Mouse (Mus musculus) kidney, postnatal 10 days (tissue): ENCODE results near the gene Rnf152.

Source experiments
- DNase-seq: peaks from one replicate; pipeline ENCODE4 v3.0.0; 2021; ENCODE audit warnings: mixed read lengths

Gene Rnf152

DNA sequence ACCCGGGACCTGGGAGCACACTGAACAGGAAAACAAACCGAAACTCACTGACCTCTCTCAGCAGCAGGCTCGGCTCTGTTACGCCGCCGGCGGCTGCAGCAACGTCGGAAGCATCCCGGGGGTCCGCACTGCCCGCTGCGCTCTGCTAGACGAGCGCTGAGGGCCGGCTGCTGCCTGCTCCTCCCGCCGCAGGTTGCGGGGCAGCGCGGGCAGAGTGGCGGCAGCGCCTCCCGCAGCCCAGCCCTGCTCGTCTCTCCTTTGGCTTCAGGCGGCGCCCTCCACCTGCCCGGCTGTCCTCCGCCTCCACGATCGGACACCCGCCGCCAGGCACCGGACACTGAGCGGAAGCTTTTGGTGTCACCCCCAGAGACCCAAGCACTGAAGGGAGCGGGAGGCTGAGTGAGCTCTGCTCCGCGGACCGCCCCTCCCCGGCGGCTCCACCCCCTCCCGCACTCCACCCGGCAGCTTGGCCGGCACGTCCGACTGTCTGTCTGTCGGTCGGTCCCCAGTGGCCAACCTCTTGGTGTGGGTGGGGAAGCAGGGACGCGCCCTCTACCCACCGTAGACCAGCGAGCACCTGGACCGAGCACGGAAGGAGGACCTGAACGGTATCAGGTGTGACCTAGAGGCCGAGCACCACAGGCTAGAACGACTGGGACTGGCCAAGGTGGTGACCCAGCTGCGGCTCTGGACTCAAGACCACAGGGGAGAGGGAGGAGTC lies at the start of gene Rnf152:
Gene Rnf152 (minus strand): TSS at position 420 of the 721 bp plus-strand sequence.
- peak; percentile 81 for DNase-seq

DNA sequence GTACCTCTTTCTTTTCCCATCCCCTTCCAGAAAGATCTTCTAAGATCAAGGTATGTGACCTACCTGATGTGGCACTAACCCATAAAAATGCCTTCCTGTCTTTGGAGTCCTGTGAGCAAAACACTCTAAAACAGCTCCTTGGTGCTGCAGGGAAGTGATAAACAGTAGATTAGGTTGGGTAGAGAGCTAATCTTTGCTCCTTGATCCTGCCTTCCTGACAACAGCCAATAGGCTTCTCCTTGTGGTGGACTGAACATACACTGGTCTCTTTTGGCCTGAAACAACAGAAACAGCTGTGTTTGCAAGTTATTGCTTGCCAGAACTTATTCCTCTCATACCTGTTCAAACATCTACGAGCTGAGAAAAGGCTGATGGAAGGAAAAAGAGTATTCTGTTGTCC lies 46.3 kb upstream of the Rnf152 start:
- DNase-seq, result no peak

DNA sequence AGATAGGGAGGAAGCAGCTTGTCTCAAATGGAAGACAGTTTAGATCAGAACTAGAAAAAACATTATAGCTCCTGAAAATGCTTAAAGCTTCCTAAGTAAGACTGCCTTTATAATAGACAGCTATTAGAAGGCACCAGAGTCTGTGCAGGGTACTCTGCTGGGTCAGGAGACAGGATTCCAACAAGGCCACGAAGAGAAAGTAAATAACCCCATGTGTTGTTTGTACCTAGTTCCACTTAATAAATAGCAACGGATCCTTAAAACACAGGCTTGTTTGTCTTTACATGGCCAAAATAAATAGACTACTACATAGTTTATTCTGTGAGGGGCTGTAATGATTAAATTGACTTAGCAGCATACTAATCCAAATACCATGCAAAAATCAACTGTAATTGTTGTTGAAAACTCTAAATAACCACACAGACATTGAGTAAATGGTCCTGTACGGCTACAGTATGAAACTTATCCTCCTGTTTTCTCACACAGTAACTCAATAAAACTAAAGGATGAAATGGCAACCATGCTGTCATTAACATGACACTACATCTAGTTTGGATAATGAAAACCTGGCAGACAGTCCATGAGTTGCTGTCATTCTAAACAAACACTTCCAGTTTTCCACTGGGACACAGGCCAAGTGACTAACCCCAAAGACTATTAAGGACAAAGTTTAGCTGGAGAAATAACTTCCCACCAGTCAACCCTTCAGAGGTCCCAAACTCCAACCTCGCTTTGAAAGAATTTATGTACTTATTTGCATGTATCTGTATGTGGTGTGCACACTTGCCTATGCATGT lies 27.8 kb upstream of the Rnf152 start:
- peak; percentile 58 for DNase-seq

DNA sequence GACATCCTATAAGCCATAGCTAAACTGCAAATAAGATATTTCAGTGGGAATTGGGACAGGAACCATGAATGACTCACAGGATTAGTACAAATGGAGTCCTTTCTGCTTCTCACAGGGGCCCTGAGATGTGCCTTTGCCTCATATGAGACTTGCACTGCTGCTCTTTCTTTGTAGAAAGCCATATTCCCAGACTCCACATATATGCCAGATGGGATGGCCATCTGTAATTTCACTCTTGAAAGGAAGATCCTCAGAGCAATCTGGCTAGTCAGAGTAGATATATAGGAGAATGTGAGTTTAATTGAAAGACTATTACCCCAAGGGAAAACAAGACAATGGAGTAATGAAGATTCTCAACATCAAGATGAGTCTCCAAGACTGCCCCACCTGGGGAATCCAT lies 21.0 kb upstream of the Rnf152 start:
- DNase-seq, result no peak

DNA sequence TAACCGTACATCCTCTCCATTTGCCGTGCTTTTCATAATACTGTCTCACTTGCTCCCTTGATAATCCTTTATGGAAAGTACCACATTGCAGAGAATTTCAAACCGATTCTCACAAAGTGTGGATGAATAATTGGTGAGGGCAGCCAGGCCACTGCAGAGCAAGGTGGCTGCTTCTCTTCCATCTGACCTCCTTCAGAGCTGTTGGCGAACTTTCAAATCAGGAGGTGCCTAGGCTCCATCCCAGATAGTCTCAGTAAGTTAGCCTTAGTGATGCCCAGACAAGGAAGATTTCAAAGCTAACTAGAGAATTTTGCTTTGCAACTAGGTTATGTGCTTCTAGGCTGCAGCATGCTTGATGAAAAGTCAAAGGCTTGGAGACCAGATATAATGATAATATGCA lies 18.1 kb upstream of the Rnf152 start:
- no peak for DNase-seq

DNA sequence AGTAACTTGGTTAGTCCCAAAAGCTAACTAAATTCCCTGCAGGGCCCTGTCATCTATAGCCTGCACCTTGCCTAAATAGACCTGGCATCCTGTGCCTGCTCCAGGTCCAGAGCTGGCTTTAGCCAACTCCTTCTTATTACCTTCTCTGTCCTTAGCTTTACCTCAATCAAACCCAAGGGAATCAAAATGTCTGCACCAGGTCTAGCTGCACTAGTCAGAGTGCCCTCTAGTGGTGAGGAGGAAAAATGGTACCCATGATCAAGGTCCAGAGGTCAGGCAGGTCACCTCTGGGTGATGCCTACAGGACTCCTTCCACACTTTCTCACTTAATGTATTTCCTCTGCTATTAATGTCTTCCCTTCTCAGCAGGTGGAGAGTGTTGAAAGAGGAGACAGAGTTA lies 6.2 kb upstream of the Rnf152 start:
- no peak for DNase-seq

DNA sequence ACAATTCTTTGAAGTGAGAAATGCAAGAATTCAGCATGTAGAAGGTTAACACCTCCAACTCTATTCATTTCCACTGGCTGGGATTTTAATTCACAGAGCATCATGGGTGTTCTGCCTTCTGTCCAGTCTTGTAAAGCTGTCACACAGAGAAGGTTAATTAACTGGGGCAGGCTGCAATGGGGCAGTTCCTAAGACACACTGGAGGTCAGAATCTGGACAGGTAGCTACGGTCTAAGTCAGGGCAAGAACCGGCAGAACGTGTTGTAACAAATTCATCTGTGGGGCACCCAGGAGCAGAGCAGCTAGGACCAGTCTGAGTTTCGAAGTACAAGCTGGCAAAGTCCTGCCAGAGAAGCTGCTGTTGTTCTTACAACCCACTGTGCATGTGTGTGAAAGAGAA lies 2.4 kb upstream of the Rnf152 start:
- DNase-seq, result peak; percentile 11

DNA sequence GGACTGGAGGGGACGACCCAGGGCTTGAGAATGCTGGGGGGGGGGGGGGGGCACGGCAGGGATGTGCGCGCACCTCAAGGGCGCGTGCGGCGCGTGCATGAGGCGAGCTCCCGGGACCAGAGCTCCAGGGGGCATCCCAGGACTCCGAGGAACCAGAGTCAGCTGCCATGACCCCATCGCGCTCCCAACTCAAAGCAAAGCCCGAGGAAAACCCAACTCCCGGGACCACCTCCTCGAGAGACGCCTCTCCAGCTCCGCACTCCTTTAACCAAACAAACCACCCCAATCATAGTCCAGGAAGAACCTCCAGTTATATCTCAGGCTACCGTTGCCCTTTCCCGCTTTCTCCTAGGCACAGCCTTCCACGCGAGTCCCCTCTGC lies 610 bp downstream of the Rnf152 start:
- peak; percentile 67 for DNase-seq

DNA sequence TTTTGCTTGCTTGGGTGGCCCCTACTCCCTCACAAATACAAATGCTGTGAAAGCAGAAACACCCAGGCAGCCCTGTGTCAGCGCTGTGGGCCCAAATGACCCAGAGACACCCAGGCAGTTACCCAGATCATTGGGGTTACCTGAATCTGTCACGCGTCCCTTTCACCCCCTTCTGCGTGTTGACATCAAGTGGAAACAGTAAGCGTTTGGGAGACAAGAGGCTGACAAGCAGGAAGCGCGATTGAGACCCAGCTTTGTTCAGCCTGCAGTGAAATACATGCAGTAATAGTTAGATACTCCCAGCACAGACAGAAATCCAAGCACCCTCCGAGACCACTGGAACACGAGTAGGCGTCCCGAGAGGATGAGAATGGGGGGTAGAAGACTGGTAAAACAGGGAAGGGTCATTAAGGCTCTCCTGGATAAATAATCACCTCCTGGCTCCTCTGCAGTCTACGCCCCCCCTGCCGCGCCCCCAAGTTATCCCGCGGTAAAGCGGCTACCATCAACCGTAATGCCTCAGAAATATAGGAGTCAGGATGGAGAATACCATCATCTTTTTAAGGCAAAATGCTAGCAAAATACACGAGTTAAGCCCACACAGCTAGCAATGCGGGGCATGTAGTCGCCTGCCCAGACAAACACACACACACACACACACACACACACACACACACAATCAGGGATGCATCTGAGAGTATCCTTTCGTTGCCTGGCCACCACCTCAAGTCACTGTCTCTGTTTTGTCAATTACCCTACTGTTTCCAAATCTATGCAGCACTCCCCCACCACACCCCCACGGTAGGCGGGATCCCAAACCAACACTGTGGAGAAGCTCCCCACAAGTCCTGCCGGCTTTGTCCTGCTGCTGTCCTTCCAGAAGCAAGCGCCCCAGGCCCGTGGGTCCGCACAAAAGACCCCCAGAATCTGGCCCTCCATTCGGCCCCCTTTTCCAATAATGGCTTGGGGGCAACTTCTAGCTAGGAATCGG lies 1.3 kb downstream of the Rnf152 start:
- DNase-seq, result peak; percentile 55

DNA sequence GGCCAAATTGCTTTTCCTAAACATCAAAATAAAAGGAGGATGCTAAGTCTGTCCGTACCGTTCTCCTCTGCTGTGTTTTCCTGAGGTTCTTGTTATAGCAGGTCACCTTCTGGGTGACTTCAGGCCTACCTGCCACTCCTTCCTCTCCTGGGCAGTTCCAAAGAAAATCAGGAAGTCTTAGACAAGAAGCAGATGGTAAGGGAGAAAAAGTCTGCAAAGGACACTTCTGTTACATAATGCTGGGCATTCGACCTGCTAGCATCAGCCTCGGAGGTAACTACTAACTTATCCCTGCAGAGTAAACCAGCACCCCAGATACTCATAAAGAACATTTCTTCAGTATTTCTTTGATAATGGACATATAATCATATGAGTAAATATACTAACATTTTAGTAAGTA lies 4.7 kb downstream of the Rnf152 start:
- DNase-seq, result no peak

DNA sequence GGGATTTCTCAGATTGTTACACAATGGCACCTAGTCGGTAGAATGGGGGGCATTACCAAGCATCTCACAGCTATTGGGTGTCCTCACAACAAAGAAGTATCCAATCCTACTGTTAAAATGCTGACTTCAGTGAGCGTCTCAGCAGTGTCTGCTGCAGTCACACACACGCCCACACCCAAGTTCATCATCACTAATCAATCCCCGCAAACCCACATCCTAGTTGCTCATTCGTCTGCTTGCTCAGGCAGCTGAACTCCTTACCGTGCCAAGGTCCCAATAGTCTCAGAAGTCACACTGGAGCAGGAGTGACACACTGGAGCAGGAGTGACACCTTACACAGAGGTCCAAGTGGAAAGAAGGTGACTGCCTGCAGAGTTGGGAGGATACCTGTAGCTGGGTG lies 14.2 kb downstream of the Rnf152 start:
- no peak for DNase-seq

DNA sequence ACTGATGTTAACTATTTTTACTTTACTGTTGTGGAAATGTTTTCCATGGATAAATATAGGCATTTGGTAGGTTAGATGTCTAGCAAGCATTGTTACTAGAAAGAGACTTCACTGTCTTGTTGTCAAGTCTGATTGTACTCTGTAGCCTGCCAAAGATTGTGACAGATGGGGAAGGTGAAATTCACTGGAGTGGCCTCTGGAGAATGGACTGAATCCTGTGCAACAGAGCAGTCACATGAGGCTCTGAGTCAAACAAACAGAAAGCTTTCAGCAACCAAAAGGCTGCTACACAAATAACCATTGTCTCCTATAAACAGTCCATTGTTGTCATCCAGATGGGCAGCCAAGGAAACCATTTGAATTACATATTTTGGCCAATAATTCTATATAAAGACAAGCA lies 15.6 kb downstream of the Rnf152 start:
- no peak for DNase-seq

DNA sequence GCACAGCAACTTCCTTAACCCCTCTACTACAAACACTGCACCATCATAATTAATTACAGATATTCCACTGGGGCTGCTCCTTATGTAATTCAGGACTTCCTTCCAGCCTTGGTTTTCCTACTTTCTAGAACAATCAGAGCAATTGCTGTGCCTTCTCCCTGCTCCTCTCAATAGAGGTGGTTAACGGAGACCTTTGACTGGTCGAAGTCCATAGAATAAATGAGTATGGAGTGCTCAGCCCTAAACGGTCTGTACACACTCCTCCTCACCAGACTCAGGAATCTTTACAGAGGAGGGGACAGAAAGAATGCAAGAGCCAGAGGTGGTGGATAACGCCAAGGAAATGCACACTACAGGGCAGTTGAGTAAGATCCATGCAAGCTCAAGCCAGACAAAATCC lies 19.1 kb downstream of the Rnf152 start:
- DNase-seq, result no peak

DNA sequence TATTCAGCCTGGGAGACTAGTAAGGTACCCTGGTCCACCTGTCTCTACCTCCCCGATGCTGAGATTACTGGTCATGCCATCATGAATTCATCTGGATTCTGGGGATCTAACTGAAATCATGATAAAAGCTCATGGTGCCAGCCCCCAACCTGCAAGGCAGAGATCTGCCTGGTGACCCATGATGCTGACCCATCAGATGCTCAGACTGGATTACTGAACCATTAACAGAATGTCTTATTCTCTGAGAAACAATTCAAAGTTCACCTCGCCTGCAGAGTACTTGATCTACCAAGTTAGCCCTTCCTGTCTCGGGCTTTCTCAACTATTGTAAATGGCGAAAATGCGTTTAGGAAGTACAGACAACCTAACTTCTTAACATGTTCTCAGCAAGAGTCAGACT lies 20.4 kb downstream of the Rnf152 start:
- DNase-seq, result peak; percentile 58

DNA sequence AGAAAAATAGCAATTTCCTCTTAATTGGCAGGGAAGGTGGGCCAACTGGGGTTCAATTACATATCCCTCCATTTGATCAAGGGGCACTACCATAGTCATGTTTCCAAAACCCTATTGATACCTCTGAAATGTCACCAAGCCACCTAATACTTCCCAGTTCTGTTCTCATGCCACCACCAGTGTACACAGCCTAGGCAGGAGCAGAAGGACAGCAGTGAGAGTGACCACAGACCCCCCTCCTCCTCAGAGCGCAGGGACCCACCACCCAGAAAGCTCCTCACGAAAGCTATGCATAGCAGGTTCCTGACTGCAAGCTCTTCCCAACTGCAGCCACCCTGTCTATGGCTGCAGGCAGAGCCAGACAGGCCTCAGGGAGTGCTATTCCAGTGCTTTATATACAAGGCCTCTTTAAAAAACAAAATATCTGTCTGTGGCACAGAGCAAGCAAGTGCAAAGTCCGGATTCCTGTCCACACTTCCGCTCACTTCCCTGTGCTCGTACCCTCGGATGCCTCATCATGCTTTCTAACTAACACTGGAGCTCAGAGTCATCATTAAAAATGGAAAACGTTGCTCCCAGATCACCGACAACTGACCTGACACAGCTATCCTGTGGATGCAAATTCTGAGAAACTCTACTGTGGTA lies 24.3 kb downstream of the Rnf152 start:
- peak; percentile 27 for DNase-seq

DNA sequence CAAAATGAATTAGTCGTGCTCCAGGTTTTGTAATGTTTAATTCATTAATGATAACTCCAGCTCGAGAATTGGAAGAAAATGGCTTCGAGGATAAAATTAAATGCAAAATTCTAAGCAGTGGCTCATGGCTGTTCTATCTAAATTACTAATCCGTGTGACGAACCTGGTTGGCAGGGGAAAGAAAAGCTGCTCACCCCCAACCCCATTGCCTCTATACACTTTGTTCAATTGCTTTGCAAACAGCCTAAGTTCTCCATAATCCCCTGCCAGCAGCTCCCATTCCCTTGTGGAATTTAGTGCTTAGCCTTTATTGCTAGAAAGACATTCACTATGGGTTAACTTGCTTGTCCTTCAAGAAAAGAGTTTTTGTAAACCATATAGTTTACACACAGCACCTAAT lies 24.9 kb downstream of the Rnf152 start:
- DNase-seq, result no peak

DNA sequence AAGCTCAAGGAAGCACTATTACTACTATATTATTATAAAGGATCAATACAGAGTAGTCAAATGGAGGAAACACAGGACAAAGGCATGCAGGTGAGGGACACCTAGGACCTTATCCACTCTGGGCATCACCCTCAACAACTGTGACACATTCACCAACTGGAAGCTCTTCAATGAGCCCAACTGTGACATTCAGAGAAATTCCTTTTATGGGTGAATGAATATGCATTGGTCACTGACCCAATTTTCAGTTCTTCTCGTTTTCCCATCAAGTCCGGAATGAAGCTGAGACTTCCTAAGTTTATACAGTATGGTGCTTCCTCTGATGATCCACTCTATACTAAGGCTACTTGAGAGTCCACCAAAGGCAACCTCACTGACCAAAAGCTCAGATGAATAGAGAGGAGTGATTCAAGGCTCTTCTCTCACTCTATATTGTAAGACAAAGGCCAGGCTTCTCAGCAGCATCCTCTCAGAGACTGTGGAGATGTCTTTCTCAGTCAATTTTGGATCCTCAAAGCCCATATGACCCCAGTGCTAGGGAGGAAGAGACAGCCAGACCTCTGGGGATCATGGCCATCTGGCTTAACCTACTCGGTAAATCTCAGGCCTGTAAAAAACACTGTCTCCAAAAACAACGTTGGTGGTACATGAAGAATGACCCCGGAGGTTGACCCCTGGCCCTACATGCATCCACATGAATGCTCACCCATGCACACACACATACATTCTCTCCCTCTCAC lies 25.8 kb downstream of the Rnf152 start:
- no peak for DNase-seq

DNA sequence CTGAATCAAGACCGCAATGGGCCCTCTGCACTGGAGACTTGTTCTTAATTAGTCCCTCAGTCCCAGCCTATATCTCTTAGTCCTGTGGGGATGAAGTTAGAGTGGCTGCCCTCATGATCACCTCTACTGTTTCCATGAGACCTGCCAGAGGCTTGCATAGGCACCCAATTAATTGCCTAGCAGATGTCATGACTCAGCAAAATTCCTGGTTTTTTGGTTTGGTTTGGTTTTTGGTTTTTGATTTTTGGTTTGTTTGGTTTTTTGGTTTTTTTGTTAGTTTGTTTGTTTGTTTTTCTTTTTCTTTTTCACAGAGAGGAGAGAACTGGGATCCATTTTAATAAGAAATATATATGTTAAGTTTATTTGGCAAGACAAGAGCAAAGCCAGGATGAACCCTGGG lies 28.7 kb downstream of the Rnf152 start:
- DNase-seq, result no peak

DNA sequence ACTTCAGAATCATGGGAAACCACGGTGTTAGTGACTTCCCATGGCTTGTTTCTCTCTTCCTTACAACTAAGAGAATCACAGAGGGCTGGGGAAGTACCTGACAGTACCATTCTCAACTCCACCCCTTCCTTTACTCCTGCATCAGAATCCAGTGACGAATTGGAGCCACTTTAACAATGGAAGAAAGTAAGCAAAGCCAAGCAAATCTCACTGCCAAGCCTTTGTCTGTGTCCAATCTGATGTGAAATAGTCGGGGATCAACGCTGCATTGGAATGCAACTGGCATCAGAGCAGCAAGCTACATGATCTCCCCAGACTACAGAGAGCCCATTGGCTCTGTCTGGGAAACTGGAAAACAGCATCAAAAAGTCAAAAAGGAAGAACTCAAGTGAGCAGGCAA lies 31.9 kb downstream of the Rnf152 start:
- no peak for DNase-seq

DNA sequence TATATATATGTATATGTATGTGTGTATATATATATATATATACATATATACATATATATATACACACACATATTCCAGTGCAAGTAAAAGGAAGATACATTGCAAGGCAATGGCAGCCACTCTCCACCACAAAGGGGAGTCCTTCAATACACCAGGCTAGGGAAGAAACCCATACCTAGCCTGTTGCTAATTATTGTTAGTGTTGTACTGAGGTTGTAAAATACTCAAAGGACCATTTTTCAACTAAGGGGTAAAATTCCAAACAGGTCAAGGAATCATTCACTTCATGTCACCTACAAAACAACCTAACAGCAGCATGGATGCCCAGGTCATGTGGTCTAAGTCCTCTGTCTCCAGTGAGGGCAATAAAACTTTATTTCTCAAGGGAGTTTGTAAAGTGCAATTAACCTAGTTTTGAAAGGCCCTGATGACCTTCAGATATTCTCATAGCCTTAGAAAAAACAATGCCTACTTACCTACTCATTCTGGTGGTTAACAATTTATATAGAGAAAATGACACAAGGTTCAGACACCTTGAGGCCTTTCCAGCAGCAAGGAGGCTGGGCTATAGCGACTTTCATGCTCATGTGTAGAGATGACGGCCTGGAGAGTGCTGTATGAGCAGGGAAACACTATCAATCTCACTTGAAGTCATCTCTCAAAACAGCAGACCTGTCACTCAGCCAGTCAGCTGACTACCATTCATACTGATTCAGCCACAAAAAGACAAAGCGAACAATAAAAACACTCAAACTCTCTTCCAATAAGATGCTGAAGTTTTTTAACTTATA lies 42.3 kb downstream of the Rnf152 start:
- no peak for DNase-seq

DNA sequence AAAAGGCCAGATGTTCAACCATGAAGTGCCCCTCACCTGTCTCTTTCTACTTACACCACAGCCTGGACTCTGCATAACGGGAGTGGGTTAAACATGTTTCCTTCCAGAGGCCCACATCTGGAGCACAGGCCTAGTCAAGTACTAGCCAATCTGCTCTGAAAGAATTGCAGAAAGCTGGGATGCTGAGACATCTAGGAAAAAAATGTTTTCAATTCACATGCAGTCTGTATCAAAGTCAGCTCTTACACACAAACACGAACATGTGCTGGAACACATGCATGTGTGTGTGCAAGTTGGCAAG lies 44.0 kb downstream of the Rnf152 start:
- no peak for DNase-seq
